Mouse (Mus musculus) testis, adult 2 months (tissue): ENCODE results near the gene Slc36a3. TPM values are rescaled to one million over a fixed set of nuclear protein-coding genes. Genes with fewer than 3 reads are reported as not detected.

ENCODE experiments used
- H3K27ac ChIP-seq: fragments of 200-500 bp; 2 replicates; pipeline ENCODE4 v1.5.1; 2012; ENCODE audit warnings: low read depth, low read length; ENCODE audit not compliant: control insufficient read depth, insufficient read depth
- H3K27me3 ChIP-seq: fragments of 200-500 bp; 2 replicates; pipeline ENCODE4 v1.6.1; 2012; ENCODE audit warnings: mild to moderate bottlenecking, low read length, moderate library complexity; ENCODE audit not compliant: control insufficient read depth, insufficient read depth
- H3K36me3 ChIP-seq: fragments of 200-500 bp; 2 replicates; pipeline ENCODE4 v1.6.1; 2012; ENCODE audit warnings: mild to moderate bottlenecking, low read length; ENCODE audit not compliant: control insufficient read depth, insufficient read depth
- H3K4me1 ChIP-seq: fragments of 200-500 bp; 2 replicates; pipeline ENCODE4 v1.6.1; 2012; ENCODE audit warnings: low read length; ENCODE audit not compliant: control insufficient read depth, insufficient read depth
- H3K4me3 ChIP-seq: fragments of 200-500 bp; 2 replicates; pipeline ENCODE4 v1.5.1; 2012; ENCODE audit warnings: low read depth, mild to moderate bottlenecking, low read length, moderate library complexity, mixed read lengths; ENCODE audit not compliant: control insufficient read depth
- CTCF ChIP-seq: fragments of 200-500 bp; IDR thresholded peaks from 2 replicates; pipeline ENCODE4 v1.5.1; 2012; ENCODE audit warnings: low read depth, mild to moderate bottlenecking, inconsistent platforms, low read length, moderate library complexity; ENCODE audit not compliant: control insufficient read depth, insufficient read depth, insufficient replicate concordance
- POLR2A ChIP-seq: fragments of 200-500 bp; IDR thresholded peaks from 2 replicates; pipeline ENCODE4 v1.6.1; 2012; ENCODE audit warnings: low read depth, mild to moderate bottlenecking, inconsistent platforms, low read length, moderate library complexity; ENCODE audit not compliant: control insufficient read depth
- polyA plus RNA-seq: library from polyadenylated mRNA; depleted of rRNA; stranded (reverse); fragments of >200 nt; gene quantifications from 2 replicates; pipeline ENCODE4 v1.2.3, GENCODE M21; 2012; rRNA removed

The Slc36a3 gene
- polyA plus RNA-seq, 1 experiment, result 103 TPM

DNA sequence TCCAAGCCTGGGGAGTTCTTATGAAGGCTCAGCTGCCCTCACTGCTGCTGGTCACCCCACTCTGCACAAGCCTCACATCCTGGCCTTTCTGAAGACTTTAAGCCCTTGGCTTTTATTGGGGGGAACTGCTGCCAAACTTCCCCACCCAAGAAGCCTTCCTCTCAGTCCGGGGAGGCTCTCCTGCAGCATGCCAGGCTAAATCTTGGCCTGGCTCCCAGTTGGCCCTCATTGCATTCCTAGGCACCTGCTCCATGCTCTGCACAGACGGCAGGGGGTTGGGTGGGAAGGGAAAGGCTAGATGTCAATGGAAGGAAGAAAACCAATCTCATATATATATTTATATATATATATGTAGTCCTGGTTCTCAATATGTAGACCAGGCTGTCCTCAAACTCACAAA lies 75.9 kb downstream of the Slc36a3 start:
- TF ChIP-seq CTCF, result no peak
- no peak for TF ChIP-seq POLR2A
- peaks cover 4% of the 10 kb centered on the region for H3K4me1 ChIP-seq

More for the DNA sequence above, 75.9 kb downstream of the Slc36a3 start:
- Histone ChIP-seq H3K4me3 (no peak overlapping the region), H3K27ac (no peak overlapping the region), H3K36me3 (no peaks in the 10 kb centered on the region), H3K27me3 (no peaks in the 10 kb centered on the region)

Other genes with a start within 250 kb of the Slc36a3 start
- 13.0 and 145 TPM in 2 replicates for gene Gpx3, start 249.3 kb downstream of the Slc36a3 start, polyA plus RNA-seq
- 5.4 and 7.2 TPM in 2 replicates for gene Tnip1, start 188.8 kb downstream of the Slc36a3 start, polyA plus RNA-seq
- 4.9 and 7.5 TPM in 2 replicates for gene Anxa6, start 118.3 kb downstream of the Slc36a3 start, polyA plus RNA-seq
- 2.1 and 2.2 TPM in 2 replicates for gene Ccdc69, start 73.6 kb downstream of the Slc36a3 start, polyA plus RNA-seq
- 115 and 137 TPM in 2 replicates for gene Gm2a, start 53.6 kb downstream of the Slc36a3 start, polyA plus RNA-seq
- gene Slc36a2, start 33.4 kb upstream of the Slc36a3 start, polyA plus RNA-seq, result 0.56 and 0.65 TPM in 2 replicates
- gene Slc36a1, start 52.6 kb upstream of the Slc36a3 start, polyA plus RNA-seq, result 15.2 and 18.1 TPM in 2 replicates
- gene Fat2, start 184.9 kb upstream of the Slc36a3 start, polyA plus RNA-seq, result 0.01 and 0.07 TPM in 2 replicates